Mouse (Mus musculus) bone marrow macrophage, adult 2 months (primary cell): ENCODE measurements at regions not wholly inside any gene's neighbourhood (a gene's known extent, or its start where the extent isn't known, plus 50 kb on each side); places are given as distances from the start of the nearest gene placed in this dataset.

ENCODE experiments used
- CTCF ChIP-seq: IDR thresholded peaks from 2 replicates; pipeline ENCODE4 v1.5.1; 2012; ENCODE audit warnings: low read depth, mild to moderate bottlenecking, low read length, moderate library complexity
- POLR2A ChIP-seq: IDR thresholded peaks from 2 replicates; pipeline ENCODE4 v1.6.1; 2012; ENCODE audit warnings: mild to moderate bottlenecking, low read depth, low read length, borderline replicate concordance

DNA sequence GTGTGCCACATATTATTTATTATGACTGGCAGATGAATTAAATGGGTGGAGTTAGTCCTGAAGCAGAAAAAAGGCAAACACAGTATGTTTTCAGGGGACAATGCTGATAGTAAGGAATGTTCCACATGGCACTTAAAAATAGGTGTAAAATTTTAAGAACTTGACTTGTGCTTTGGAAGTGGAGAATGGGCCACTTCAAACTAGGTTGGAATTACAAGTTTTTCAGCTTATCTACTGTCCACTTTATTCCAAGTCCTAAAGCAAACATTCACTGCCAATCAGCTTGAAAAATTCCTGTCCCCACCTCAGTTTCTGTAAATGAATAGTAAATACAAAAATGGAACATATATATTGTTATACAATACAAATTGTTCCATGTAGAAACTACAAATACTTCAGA lies 238.4 kb upstream of the Rbms1 start:
- TF ChIP-seq CTCF (no peak), POLR2A (no peak)
